8 mouse cellular contexts compared by ENCODE assay signal in the genomic region with DNA sequence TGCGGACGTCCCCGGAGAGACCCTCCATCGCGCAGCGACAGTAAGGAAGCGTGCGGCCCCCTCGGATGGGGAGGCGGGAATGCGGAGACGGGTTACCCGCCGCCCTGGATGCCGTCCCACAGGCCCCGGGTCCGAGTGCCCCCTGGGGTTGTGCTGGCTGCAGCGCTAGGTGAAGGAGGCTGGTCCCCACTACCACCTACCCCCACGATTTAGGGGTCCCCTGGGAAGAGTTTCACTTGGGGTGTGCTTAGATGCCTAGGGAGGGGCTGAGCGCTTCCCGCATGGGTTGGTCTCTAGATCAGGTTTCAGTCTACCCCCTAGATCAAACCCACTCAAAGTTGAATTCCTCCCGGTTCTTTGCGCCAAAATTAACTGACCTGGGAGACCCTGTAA. TPM values are rescaled to one million over a fixed set of nuclear protein-coding genes. Genes with fewer than 3 reads are reported as not detected.
DNase-seq lines count a peak whose midpoint lies in the region; ATAC-seq and TF ChIP-seq lines count a peak whose summit lies in the region.

No protein-coding gene starts in this region.

- peak overlapping the region; percentile 95 for H3K4me3 ChIP-seq in lung, embryonic 16.5 days (ENCODE audit: low read length)
- peak overlapping the region; percentile 75 for H3K4me3 ChIP-seq in embryonic facial prominence, embryonic 15.5 days (replicated peaks)
- H3K4me3 ChIP-seq in limb, embryonic 10.5 days: peak overlapping the region; percentile 83
- peak overlapping the region; percentile 81 for H3K4me3 ChIP-seq in small intestine, adult 2 months (ENCODE audit: low read depth, low read length)

- peak overlapping the region; percentile 87 for H3K4me2 ChIP-seq in lung, embryonic 16.5 days (ENCODE audit: low read depth, low read length)
- H3K4me2 ChIP-seq in embryonic facial prominence, embryonic 15.5 days (replicated peaks): peak overlapping the region; percentile 95

- H3K27me3 ChIP-seq in lung, embryonic 16.5 days (ENCODE audit: control insufficient read depth, insufficient read depth, low read depth, low read length): no peaks in the 10 kb centered on the region
- H3K27me3 ChIP-seq in embryonic facial prominence, embryonic 15.5 days: no peaks in the 10 kb centered on the region
- H3K27me3 ChIP-seq in limb, embryonic 10.5 days (ENCODE audit: low read depth, poor library complexity, severe bottlenecking): no peaks in the 10 kb centered on the region
- no peaks in the 10 kb centered on the region for H3K27me3 ChIP-seq in small intestine, adult 2 months (ENCODE audit: control insufficient read depth, insufficient read depth, low read length)

- TF ChIP-seq CTCF in small intestine, adult 2 months (IDR thresholded peaks at IDR 0.05; ENCODE audit: extremely low read depth, insufficient read length, insufficient replicate concordance, low read depth, low read length): no peak

- H3K4me1 ChIP-seq in lung, embryonic 16.5 days (replicated peaks; ENCODE audit: control insufficient read depth, insufficient read depth, low read length): peaks cover 23% of the 10 kb centered on the region
- peaks cover 9% of the 10 kb centered on the region; the same call in 1 of the 2 replicates for H3K4me1 ChIP-seq in embryonic facial prominence, embryonic 15.5 days
- peaks cover 23% of the 10 kb centered on the region for H3K4me1 ChIP-seq in limb, embryonic 10.5 days
- H3K4me1 ChIP-seq in small intestine, adult 2 months (ENCODE audit: control insufficient read depth, insufficient read depth, insufficient read length, low read length): peaks cover 4% of the 10 kb centered on the region; the same call in 1 of the 2 replicates

- H3K36me3 ChIP-seq in lung, embryonic 16.5 days (ENCODE audit: control insufficient read depth, insufficient read depth, low read length): peaks cover 10% of the 10 kb centered on the region
- peaks cover 17% of the 10 kb centered on the region; the same call in 1 of the 2 replicates for H3K36me3 ChIP-seq in embryonic facial prominence, embryonic 15.5 days
- H3K36me3 ChIP-seq in limb, embryonic 10.5 days: peaks cover 34% of the 10 kb centered on the region
- H3K36me3 ChIP-seq in small intestine, adult 2 months (ENCODE audit: control insufficient read depth, insufficient read depth, low read length): no peaks in the 10 kb centered on the region

- no peaks in the 10 kb centered on the region for H3K9me3 ChIP-seq in lung, embryonic 16.5 days (ENCODE audit: control insufficient read depth, low read length)
- no peaks in the 10 kb centered on the region for H3K9me3 ChIP-seq in embryonic facial prominence, embryonic 15.5 days (replicated peaks)
- no peaks in the 10 kb centered on the region for H3K9me3 ChIP-seq in limb, embryonic 10.5 days (replicated peaks)

- TF ChIP-seq POLR2A in small intestine, adult 2 months (IDR thresholded peaks at IDR 0.05; ENCODE audit: low read depth, low read length): no peak

- peak; percentile 61 for ATAC-seq in lung, embryonic 16.5 days (ENCODE audit: low read depth)
- ATAC-seq in embryonic facial prominence, embryonic 15.5 days (ENCODE audit: insufficient number of reproducible peaks, low FRiP score, low TSS enrichment, low read depth): peak; percentile 52; the same call in 1 of the 2 replicates

- no peak for DNase-seq in lung, adult 18-20 months
- no peak for DNase-seq in limb, embryonic 10.5 days (ENCODE audit: low spot score)
- DNase-seq in right cerebral cortex, adult 18-20 months: no peak
- DNase-seq in cerebellum, adult 9-10 months: no peak
- DNase-seq in layer of hippocampus, postnatal 10 days (ENCODE audit: low spot score in 2 of 2): no peak

- peak overlapping the region; percentile 95 for H3K9ac ChIP-seq in lung, embryonic 16.5 days (ENCODE audit: low read length)
- peak overlapping the region; percentile 60 for H3K9ac ChIP-seq in embryonic facial prominence, embryonic 15.5 days

- WGBS in lung, embryonic 16.5 days: under 1% methylated on average over 23 of the region's 23 CpGs
- under 1% methylated on average over 23 of the region's 23 CpGs for WGBS in embryonic facial prominence, embryonic 15.5 days
- 0% methylated on average over 23 of the region's 23 CpGs for WGBS in limb, embryonic 10.5 days
- 1% methylated on average over 23 of the region's 23 CpGs for WGBS in small intestine, adult 2 months

- H3K27ac ChIP-seq in lung, embryonic 16.5 days (ENCODE audit: low read length): peak overlapping the region; percentile 90
- H3K27ac ChIP-seq in embryonic facial prominence, embryonic 15.5 days (replicated peaks): peak overlapping the region; percentile 68
- H3K27ac ChIP-seq in limb, embryonic 10.5 days: peak overlapping the region; percentile 98
- H3K27ac ChIP-seq in small intestine, adult 2 months (ENCODE audit: insufficient read depth, low read depth, low read length): no peak overlapping the region

RNA-seq across cellular contexts. Expression of gene E2f7, which starts 0.4 kb away (rescaled TPM):
- 31.8 and 34.1 TPM in 2 replicates for polyA plus RNA-seq in lung, embryonic 16.5 days (2015; fragmentation: Nextera tagmentation; extraction: Ambion mirVana)
- polyA plus RNA-seq in embryonic facial prominence, embryonic 15.5 days (2015; fragmentation: Nextera tagmentation; extraction: Ambion mirVana): 22.5 and 28.1 TPM in 2 replicates
- 44.7 and 46.6 TPM in 2 replicates for polyA plus RNA-seq in limb, embryonic 10.5 days (2016; fragmentation: Nextera tagmentation; extraction: Ambion mirVana)
- 0.33 and 0.66 TPM in 2 replicates for polyA plus RNA-seq in small intestine, adult 2 months (2012; rRNA removed)
- 1 to 10 TPM; 1.7 to 2.1 TPM for total RNA-seq in layer of hippocampus, postnatal 10 days (2021)

Comparison
In these comparisons a context has a peak if more than half of its experiments do, and no peak if none do; other contexts are left out.
1. RNA of gene E2f7, which starts 0.4 kb away (polyA plus RNA-seq): 44.7 to 46.6 TPM in limb, embryonic 10.5 days, 31.8 to 34.1 TPM in lung, embryonic 16.5 days and 22.5 to 28.1 TPM in embryonic facial prominence, embryonic 15.5 days; 0.33 to 0.66 TPM in small intestine, adult 2 months; every median in the first group is over 10 times any median in the second.
2. Peak in every context shown above with its lines, with median percentiles within 50 percentile points of each other: H3K4me3 ChIP-seq.